ENCODE assay signal across 9 mouse cellular contexts in genomic region chr5:135914156-135914555, GRCm38 (mm10). TPM values are rescaled to one million over a fixed set of nuclear protein-coding genes. Genes with fewer than 3 reads are reported as not detected.
A peak's percentile ranks its signal among the peaks of the same experiment; 100 is the strongest.
DNase-seq lines count a peak whose midpoint lies in the region; ATAC-seq and TF ChIP-seq lines count a peak whose summit lies in the region.
"Had no signal": no experiment of that assay in that cellular context is flagged by ENCODE, and none has a peak within 500 bp of the region (broad histone marks: within the 10 kb centered on the region; RNA-seq: fewer than 3 reads in every experiment).

No protein-coding gene starts in this region.

- H3K36me3 ChIP-seq in kidney, embryonic 15.5 days: peaks cover 83% of the 10 kb centered on the region
- peaks cover 41% of the 10 kb centered on the region for H3K36me3 ChIP-seq in heart, postnatal 0 days (replicated peaks; ENCODE audit: control insufficient read depth, insufficient read depth, low read length)
- H3K36me3 ChIP-seq in macrophage (ENCODE audit: inconsistent target): peaks cover 38% of the 10 kb centered on the region; the same call in 1 of the 2 replicates
- peaks cover 32% of the 10 kb centered on the region for H3K36me3 ChIP-seq in midbrain, embryonic 15.5 days (replicated peaks)

- 0 out of 2 replicates have a peak overlapping the region, but pooled peaks have one; percentile 32 for H3K27ac ChIP-seq in kidney, embryonic 15.5 days
- peak overlapping the region; percentile 96 for H3K27ac ChIP-seq in heart, postnatal 0 days (ENCODE audit: low read depth)
- H3K27ac ChIP-seq in macrophage: peak overlapping the region; percentile 77
- H3K27ac ChIP-seq in midbrain, embryonic 15.5 days: no peak overlapping the region
- H3K27ac ChIP-seq: embryonic facial prominence, embryonic 12.5 days had no signal

- DNase-seq in kidney, adult 8-10 months: no peak
- DNase-seq in cerebellum, postnatal 25 days: peak; percentile 61 to 67
- peak; percentile 93 for DNase-seq in heart, postnatal 0 days (ENCODE audit: low spot score)
- no peak for DNase-seq in left cerebral cortex, postnatal 14 days (ENCODE audit: low spot score in 2 of 2)
- no peak for DNase-seq in right cerebral cortex, adult 18-20 months

- TF ChIP-seq CTCF in heart, postnatal 0 days (IDR thresholded peaks at IDR 0.05; ENCODE audit: low read depth): peak; percentile 33; the same call in 1 of the 2 replicates

- H3K4me2 ChIP-seq in kidney, embryonic 15.5 days: no peak overlapping the region
- H3K4me2 ChIP-seq in heart, postnatal 0 days (ENCODE audit: low read depth, low read length): 0 out of 2 replicates have a peak overlapping the region, but pooled peaks have one; percentile 33
- no peak overlapping the region for H3K4me2 ChIP-seq in midbrain, embryonic 15.5 days
- H3K4me2 ChIP-seq: embryonic facial prominence, embryonic 12.5 days had no signal

- no peaks in the 10 kb centered on the region for H3K9me3 ChIP-seq in kidney, embryonic 15.5 days (replicated peaks)
- no peaks in the 10 kb centered on the region for H3K9me3 ChIP-seq in heart, postnatal 0 days (replicated peaks; ENCODE audit: control insufficient read depth, low read length)
- no peaks in the 10 kb centered on the region for H3K9me3 ChIP-seq in midbrain, embryonic 15.5 days
- H3K9me3 ChIP-seq: embryonic facial prominence, embryonic 12.5 days had no signal

- intact Hi-C loops in left cerebral cortex, postnatal 14 days (cut with DNase I): no loop called here

- ATAC-seq in kidney, embryonic 15.5 days (replicated peaks; ENCODE audit: low FRiP score): no peak
- ATAC-seq in heart, postnatal 0 days (ENCODE audit: insufficient read depth, low read depth): peak; percentile 94
- ATAC-seq in midbrain, embryonic 15.5 days (replicated peaks): no peak

- peak; percentile 59; the same call in 1 of the 2 replicates for TF ChIP-seq EP300 in heart, postnatal 0 days (IDR thresholded peaks at IDR 0.05; ENCODE audit: low read depth)

- WGBS in kidney, embryonic 15.5 days: 66% methylated on average over 6 of the region's 6 CpGs
- 24% methylated on average over 6 of the region's 6 CpGs for WGBS in heart, postnatal 0 days
- WGBS in macrophage (ENCODE audit: missing documents): 46% methylated on average over 6 of the region's 6 CpGs
- 89% methylated on average over 6 of the region's 6 CpGs for WGBS in midbrain, embryonic 15.5 days

- H3K9ac ChIP-seq in kidney, embryonic 15.5 days: no peak overlapping the region
- no peak overlapping the region for H3K9ac ChIP-seq in heart, postnatal 0 days (replicated peaks; ENCODE audit: low read depth, low read length)
- H3K9ac ChIP-seq in midbrain, embryonic 15.5 days: no peak overlapping the region
- H3K9ac ChIP-seq: embryonic facial prominence, embryonic 12.5 days had no signal

- H3K4me1 ChIP-seq in kidney, embryonic 15.5 days: peaks cover 8% of the 10 kb centered on the region; the same call in 1 of the 2 replicates
- H3K4me1 ChIP-seq in heart, postnatal 0 days (ENCODE audit: control insufficient read depth, insufficient read depth): peaks cover 46% of the 10 kb centered on the region
- H3K4me1 ChIP-seq in midbrain, embryonic 15.5 days: 0 out of 2 replicates have a peak, but pooled peaks cover 7% of the 10 kb centered on the region

- H3K4me3 ChIP-seq in kidney, embryonic 15.5 days (replicated peaks): no peak overlapping the region
- no peak overlapping the region for H3K4me3 ChIP-seq in heart, postnatal 0 days (ENCODE audit: low read depth, low read length)
- H3K4me3 ChIP-seq in macrophage (ENCODE audit: inconsistent target): no peak overlapping the region
- no peak overlapping the region for H3K4me3 ChIP-seq in midbrain, embryonic 15.5 days
- H3K4me3 ChIP-seq: embryonic facial prominence, embryonic 12.5 days had no signal

- H3K79me2 ChIP-seq in macrophage (ENCODE audit: inconsistent target): peaks cover 100% of the 10 kb centered on the region

- no peaks in the 10 kb centered on the region for H3K27me3 ChIP-seq in kidney, embryonic 15.5 days
- no peaks in the 10 kb centered on the region for H3K27me3 ChIP-seq in heart, postnatal 0 days (ENCODE audit: control insufficient read depth, insufficient read depth, low read length)
- no peaks in the 10 kb centered on the region for H3K27me3 ChIP-seq in midbrain, embryonic 15.5 days (replicated peaks)
- H3K27me3 ChIP-seq: embryonic facial prominence, embryonic 12.5 days had no signal

RNA-seq across cellular contexts. Expression of gene Ywhag, which starts 20.3 kb away (rescaled TPM):
- polyA plus RNA-seq in kidney, embryonic 15.5 days (2015; fragmentation: Nextera tagmentation; extraction: Ambion mirVana): 179 and 189 TPM in 2 replicates
- 47.3 and 67.2 TPM in 2 replicates for total RNA-seq in heart, postnatal 0 days (2014; rRNA removed; ENCODE audit: low replicate concordance)
- 137 and 149 TPM in 2 replicates for polyA plus RNA-seq in heart, postnatal 0 days (2015; fragmentation: Nextera tagmentation; extraction: Ambion mirVana)
- total RNA-seq in macrophage (2018; cell fraction: chromatin; rRNA removed): 100 to 1,000 TPM in 20 of 26 experiments, 10 to 100 TPM in 6; 53.4 to 231 (median 136) TPM
- total RNA-seq in macrophage (2018; cell fraction: cytosol; rRNA removed): 100 to 1,000 TPM; 212 to 334 (median 277) TPM
- total RNA-seq in macrophage (2018; cell fraction: nucleus; rRNA removed): 100 to 1,000 TPM in 24 of 26 experiments, 10 to 100 TPM in 2; 92.5 to 392 (median 213) TPM
- polyA plus RNA-seq in macrophage (2018): 161 to 315 TPM (median 200 TPM) in 3 replicates
- 1,000 to 10,000 TPM; 1,469 to 1,528 TPM for total RNA-seq in left cerebral cortex, postnatal 14 days (2021)
- polyA plus RNA-seq in midbrain, embryonic 15.5 days (2015; fragmentation: Nextera tagmentation; extraction: Ambion mirVana): 845 and 866 TPM in 2 replicates

RNA-seq across cellular contexts. Expression of gene Hspb1, which starts 26.4 kb away (rescaled TPM):
- 70.0 and 72.9 TPM in 2 replicates for polyA plus RNA-seq in kidney, embryonic 15.5 days (2015; fragmentation: Nextera tagmentation; extraction: Ambion mirVana)
- 1,178 and 1,316 TPM in 2 replicates for total RNA-seq in heart, postnatal 0 days (2014; rRNA removed; ENCODE audit: low replicate concordance)
- polyA plus RNA-seq in heart, postnatal 0 days (2015; fragmentation: Nextera tagmentation; extraction: Ambion mirVana): 974 and 1,039 TPM in 2 replicates
- 1 to 10 TPM in 1 of 26 experiments, not detected in 25; 7.5 TPM for total RNA-seq in macrophage (2018; cell fraction: chromatin; rRNA removed)
- total RNA-seq in macrophage (2018; cell fraction: cytosol; rRNA removed): 1 to 10 TPM in 1 of 26 experiments, under 1 TPM in 15, not detected in 10; 0.14 to 1.1 (median 0.39) TPM
- under 1 TPM in 1 of 26 experiments, not detected in 25; 0.70 TPM for total RNA-seq in macrophage (2018; cell fraction: nucleus; rRNA removed)
- 0.23 to 0.43 TPM in 2 of 3 replicates, not detected in the other for polyA plus RNA-seq in macrophage (2018)
- total RNA-seq in left cerebral cortex, postnatal 14 days (2021): 1 to 10 TPM; 6.9 to 9.4 TPM
- 13.4 and 13.9 TPM in 2 replicates for polyA plus RNA-seq in midbrain, embryonic 15.5 days (2015; fragmentation: Nextera tagmentation; extraction: Ambion mirVana)

Comparison
In these comparisons a context has a peak if more than half of its experiments do, and no peak if none do; other contexts are left out.
1. DNase-seq: peak in cerebellum, postnatal 25 days (2 of 2) and heart, postnatal 0 days (single experiment); none in kidney, adult 8-10 months (0 of 2), left cerebral cortex, postnatal 14 days (0 of 2) and right cerebral cortex, adult 18-20 months (single experiment).
2. RNA of gene Hspb1, which starts 26.4 kb away (polyA plus RNA-seq): 974 to 1,039 TPM in heart, postnatal 0 days; 70.0 to 72.9 TPM in kidney, embryonic 15.5 days, 13.4 to 13.9 TPM in midbrain, embryonic 15.5 days and 0.23 to 0.43 TPM in macrophage; every median in the first group is over 10 times any median in the second.